Mouse (Mus musculus) lung, adult 2 months (tissue): ENCODE results near the gene Cstf2t. TPM values are rescaled to one million over a fixed set of nuclear protein-coding genes. Genes with fewer than 3 reads are reported as not detected.

Experiments used
- DNase-seq: peaks from one replicate; pipeline ENCODE4 v3.0.0; 2022
- H3K4me1 ChIP-seq: fragments of 200-500 bp; 2 replicates; pipeline ENCODE4 v1.6.1; 2011; ENCODE audit warnings: low read length; ENCODE audit not compliant: control insufficient read depth, insufficient read depth
- H3K4me3 ChIP-seq: fragments of 200-500 bp; replicated peaks from 2 replicates; pipeline ENCODE3; 2011; ENCODE audit warnings: low read depth, mild to moderate bottlenecking, control low read depth, low read length; ENCODE audit errors: extremely low read depth
- CTCF ChIP-seq: fragments of 200-500 bp; IDR thresholded peaks from 2 replicates; pipeline ENCODE4 v1.5.1; 2011; ENCODE audit warnings: mild to moderate bottlenecking, low read length, control low read depth; ENCODE audit not compliant: insufficient read depth
- POLR2A ChIP-seq: fragments of 200-500 bp; IDR thresholded peaks from 2 replicates; pipeline ENCODE4 v1.6.1; 2011; ENCODE audit warnings: low read depth, mild to moderate bottlenecking, control low read depth, low read length, borderline replicate concordance; ENCODE audit errors: extremely low read depth
- WGBS: fragments of 180-500 bp; shearing (Covaris S2); methylation state at CpG from one replicate; pipeline ENCODE4 v1.1.7; 2018; 5-methylcytosine and 5-hydroxymethylcytosine counted together
- polyA plus RNA-seq: library from polyadenylated mRNA; depleted of rRNA; stranded (reverse); fragments of >200 nt; gene quantifications from 2 replicates; pipeline ENCODE4 v1.2.3, GENCODE M21; 2012; rRNA removed

Cstf2t gene
- polyA plus RNA-seq, result 7.6 and 11.1 TPM in 2 replicates

GRCm38 (mm10) chr19:31082662-31083429 is at the start of gene Cstf2t:
TSS of gene Cstf2t (plus strand) at chr19:31082837.
- peak; percentile 98 for DNase-seq
- peaks cover 7% of the 10 kb centered on the region for H3K4me1 ChIP-seq
- TF ChIP-seq POLR2A (peak; percentile 97), CTCF (no peak)
- H3K4me3 ChIP-seq, result peak within 1 kb of the TSS; percentile 76
- 2% methylated on average over 56 of the region's 56 CpGs for WGBS

- Histone ChIP-seq H3K4me3 (no peak overlapping the region), H3K4me1 (no peaks in the 10 kb centered on the region; the same call in 1 of the 2 replicates)
- no peak for DNase-seq
- 85% methylated on average over 3 of the region's 3 CpGs for WGBS
- TF ChIP-seq POLR2A (no peak), CTCF (no peak)
These were observed 43.7 kb upstream of the Cstf2t start for GRCm38 (mm10) chr19:31038951-31039350.

- 87% methylated on average over 2 of the region's 2 CpGs for WGBS
- Histone ChIP-seq H3K4me1 (no peaks in the 10 kb centered on the region; the same call in 1 of the 2 replicates), H3K4me3 (no peak overlapping the region)
- DNase-seq, result no peak
- TF ChIP-seq POLR2A (no peak), CTCF (no peak)
These were observed 41.4 kb upstream of the Cstf2t start for GRCm38 (mm10) chr19:31040948-31041847.

- TF ChIP-seq CTCF, result no peak
- whole genome bisulfite sequencing, result 94% methylated on average over 4 of the region's 4 CpGs
- H3K4me3 ChIP-seq, result no peak overlapping the region
- H3K4me1 ChIP-seq, result no peaks in the 10 kb centered on the region
- DNase-seq, result no peak
These were observed 36.0 kb upstream of the Cstf2t start for GRCm38 (mm10) chr19:31046601-31047000.

GRCm38 (mm10) chr19:31064740-31065139 is 17.9 kb upstream of the Cstf2t start:
- TF ChIP-seq CTCF (no peak), POLR2A (no peak)
- H3K4me1 ChIP-seq, result no peaks in the 10 kb centered on the region
- DNase-seq, result no peak
- no peak overlapping the region for H3K4me3 ChIP-seq
- 57% methylated on average over 1 of the region's 1 CpGs for WGBS

GRCm38 (mm10) chr19:31065206-31065781 is 17.3 kb upstream of the Cstf2t start:
- 62% methylated on average over 11 of the region's 11 CpGs for WGBS
- no peak for DNase-seq
- Histone ChIP-seq H3K4me1 (no peaks in the 10 kb centered on the region), H3K4me3 (peak overlapping the region; percentile 47)
- TF ChIP-seq POLR2A, result no peak
- no peak for TF ChIP-seq CTCF

GRCm38 (mm10) chr19:31073959-31074716 is 8.5 kb upstream of the Cstf2t start:
- no peak overlapping the region for H3K4me3 ChIP-seq
- H3K4me1 ChIP-seq, result no peaks in the 10 kb centered on the region
- WGBS, result 64% methylated on average over 24 of the region's 24 CpGs
- no peak for DNase-seq
- TF ChIP-seq POLR2A, result no peak
- no peak for TF ChIP-seq CTCF

- H3K4me1 ChIP-seq, result no peaks in the 10 kb centered on the region
- DNase-seq, result no peak
- H3K4me3 ChIP-seq, result no peak overlapping the region
- 30% methylated on average over 3 of the region's 3 CpGs for WGBS
- TF ChIP-seq POLR2A (no peak), CTCF (no peak)
These were observed 7.9 kb upstream of the Cstf2t start for GRCm38 (mm10) chr19:31074717-31075063.

- Histone ChIP-seq H3K4me1 (no peaks in the 10 kb centered on the region), H3K4me3 (no peak overlapping the region)
- no peak for DNase-seq
- TF ChIP-seq POLR2A, result no peak
- TF ChIP-seq CTCF, result no peak
- 85% methylated on average over 4 of the region's 4 CpGs for WGBS
These were observed 6.5 kb upstream of the Cstf2t start for GRCm38 (mm10) chr19:31076106-31076505.
